In genomic region chr5:49990737-49991323, GRCm38 (mm10) we compare ENCODE assay signal across 16 mouse cellular contexts.
DNase-seq lines count a peak whose midpoint lies in the region; ATAC-seq and TF ChIP-seq lines count a peak whose summit lies in the region.
"Had no signal": no experiment of that assay in that cellular context is flagged by ENCODE, and none has a peak within 500 bp of the region (broad histone marks: within the 10 kb centered on the region; RNA-seq: fewer than 3 reads in every experiment).

No protein-coding gene starts in this region.

- no peak for TF ChIP-seq EP300 in heart, adult 2 months (IDR thresholded peaks at IDR 0.05; ENCODE audit: insufficient read depth, low read depth, low read length)
- TF ChIP-seq EP300 in lung, postnatal 0 days (IDR thresholded peaks at IDR 0.05) = no peak

- peak; percentile 69; the same call in 1 of the 2 replicates for ATAC-seq in heart, embryonic 12.5 days (ENCODE audit: insufficient number of reproducible peaks, low FRiP score)
- ATAC-seq in lung, postnatal 0 days = peak; percentile 96

- no peak for DNase-seq in heart, adult 2 months
- DNase-seq in urinary bladder, postnatal 14 days (ENCODE audit: low spot score) = peak; percentile 7
- no peak for DNase-seq in urinary bladder, adult 2 months (ENCODE audit: low spot score)
- DNase-seq in lung, postnatal 0 days (ENCODE audit: low spot score) = peak; percentile 80
- DNase-seq in frontal cortex, postnatal 36 days (ENCODE audit: low spot score in 2 of 2) = no peak
- no peak for DNase-seq in layer of hippocampus, adult 11-12 months (ENCODE audit: low spot score)
- DNase-seq in kidney, postnatal 4 days = no peak
- DNase-seq: cerebellum, adult 11 months; embryo, embryonic 11 days; kidney, postnatal 25 days; thymus, adult 18-20 months had no signal

- H3K27me3 ChIP-seq in heart, embryonic 12.5 days (replicated peaks) = no peaks in the 10 kb centered on the region
- H3K27me3 ChIP-seq in heart, adult 2 months (ENCODE audit: control insufficient read depth, insufficient read depth, low read length) = no peaks in the 10 kb centered on the region
- H3K27me3 ChIP-seq in lung, postnatal 0 days (replicated peaks; ENCODE audit: insufficient read depth, low read length) = no peaks in the 10 kb centered on the region
- H3K27me3 ChIP-seq: forebrain, embryonic 12.5 days; midbrain, embryonic 12.5 days had no signal

- 73% methylated on average over 8 of the region's 8 CpGs for WGBS in heart, embryonic 12.5 days
- WGBS in heart, adult 2 months = 75% methylated on average over 8 of the region's 8 CpGs
- 61% methylated on average over 8 of the region's 8 CpGs for WGBS in lung, postnatal 0 days

- intact Hi-C loops in heart, adult 2 months (cut with DNase I) = no loop called here

- no peak for TF ChIP-seq CTCF in heart, adult 2 months (IDR thresholded peaks at IDR 0.05)
- TF ChIP-seq CTCF in lung, postnatal 0 days (IDR thresholded peaks at IDR 0.05) = peak; percentile 33

- H3K4me1 ChIP-seq in heart, embryonic 12.5 days (replicated peaks) = peaks cover 12% of the 10 kb centered on the region; the same call in 1 of the 2 replicates
- no peaks in the 10 kb centered on the region for H3K4me1 ChIP-seq in heart, adult 2 months (ENCODE audit: control insufficient read depth, insufficient read depth, low read length)
- H3K4me1 ChIP-seq in lung, postnatal 0 days (ENCODE audit: insufficient read depth, low read depth, low read length) = no peaks in the 10 kb centered on the region; the same call in 1 of the 2 replicates

- no peak overlapping the region for H3K27ac ChIP-seq in heart, embryonic 12.5 days (ENCODE audit: poor library complexity, severe bottlenecking)
- no peak overlapping the region for H3K27ac ChIP-seq in heart, adult 2 months
- H3K27ac ChIP-seq in lung, postnatal 0 days (ENCODE audit: low read length) = 0 out of 2 replicates have a peak overlapping the region, but pooled peaks have one; percentile 38
- H3K27ac ChIP-seq: forebrain, embryonic 12.5 days; gastrocnemius, adult 2 months; left cerebral cortex, adult 2 months; midbrain, embryonic 12.5 days had no signal

- no peak overlapping the region for H3K9ac ChIP-seq in heart, embryonic 12.5 days
- no peak overlapping the region for H3K9ac ChIP-seq in heart, adult 2 months (ENCODE audit: low read depth, low read length)
- H3K9ac ChIP-seq in lung, postnatal 0 days (replicated peaks; ENCODE audit: low read depth) = no peak overlapping the region
- H3K9ac ChIP-seq: forebrain, embryonic 12.5 days; midbrain, embryonic 12.5 days had no signal

- no peak for TF ChIP-seq POLR2A in heart, adult 2 months (IDR thresholded peaks at IDR 0.05; ENCODE audit: insufficient read depth, low read depth, low read length)

- H3K79me2 ChIP-seq in heart, adult 2 months (replicated peaks; ENCODE audit: control insufficient read depth, insufficient read depth, low read length) = no peaks in the 10 kb centered on the region

- H3K4me2 ChIP-seq in heart, embryonic 12.5 days = no peak overlapping the region
- H3K4me2 ChIP-seq in lung, postnatal 0 days (replicated peaks; ENCODE audit: low read depth, low read length) = no peak overlapping the region
- H3K4me2 ChIP-seq: forebrain, embryonic 12.5 days; midbrain, embryonic 12.5 days had no signal

- H3K36me3 ChIP-seq in heart, embryonic 12.5 days = peaks cover 25% of the 10 kb centered on the region
- H3K36me3 ChIP-seq in heart, adult 2 months (ENCODE audit: control insufficient read depth, insufficient read depth, low read length) = no peaks in the 10 kb centered on the region
- no peaks in the 10 kb centered on the region for H3K36me3 ChIP-seq in lung, postnatal 0 days (ENCODE audit: insufficient read depth, low read length)

- no peak overlapping the region for H3K4me3 ChIP-seq in heart, embryonic 12.5 days
- H3K4me3 ChIP-seq in heart, adult 2 months = no peak overlapping the region
- no peak overlapping the region for H3K4me3 ChIP-seq in lung, postnatal 0 days (ENCODE audit: low read depth, low read length)
- H3K4me3 ChIP-seq: forebrain, embryonic 12.5 days; gastrocnemius, adult 2 months; left cerebral cortex, adult 2 months; midbrain, embryonic 12.5 days had no signal

- H3K9me3 ChIP-seq in heart, embryonic 12.5 days (replicated peaks) = no peaks in the 10 kb centered on the region
- no peaks in the 10 kb centered on the region for H3K9me3 ChIP-seq in lung, postnatal 0 days (ENCODE audit: low read length)
- H3K9me3 ChIP-seq: forebrain, embryonic 12.5 days; midbrain, embryonic 12.5 days had no signal

Comparison
In these comparisons a context has a peak if more than half of its experiments do, and no peak if none do; other contexts are left out.
1. DNase-seq: peak in urinary bladder, postnatal 14 days (single experiment) and lung, postnatal 0 days (single experiment); none in heart, adult 2 months (0 of 2), urinary bladder, adult 2 months (single experiment), frontal cortex, postnatal 36 days (0 of 2), layer of hippocampus, adult 11-12 months (single experiment) and kidney, postnatal 4 days (0 of 2).